Mouse (Mus musculus) myocyte (in vitro differentiated cells): ENCODE measurements around the gene Ddias. TPM values are rescaled to one million over a fixed set of nuclear protein-coding genes. Genes with fewer than 3 reads are reported as not detected.

Experiments used
- H3K27me3 ChIP-seq: one replicate; pipeline ENCODE4 v1.6.1; 2011; ENCODE audit not compliant: control insufficient read depth, insufficient read depth, insufficient read length
- H3K36me3 ChIP-seq: one replicate; pipeline ENCODE4 v1.6.1; 2011; ENCODE audit not compliant: control insufficient read depth, insufficient read depth
- H3K4me2 ChIP-seq: one replicate; pipeline ENCODE4 v1.6.1; 2011; ENCODE audit warnings: low read depth, control low read depth
- H3K4me3 ChIP-seq: one replicate; pipeline ENCODE4 v1.5.1; 2011; ENCODE audit warnings: mild to moderate bottlenecking, control low read depth, moderate library complexity
- H3K79me2 ChIP-seq: one replicate; pipeline ENCODE4 v1.6.1; 2011; ENCODE audit not compliant: control insufficient read depth, insufficient read depth
- H3ac ChIP-seq: one replicate; pipeline ENCODE4 v1.6.1; 2011; ENCODE audit not compliant: control insufficient read depth, insufficient read length
- CEBPB ChIP-seq: IDR thresholded peaks from 2 replicates; pipeline ENCODE4 v1.6.1; 2011; ENCODE audit warnings: mild to moderate bottlenecking, moderate library complexity; ENCODE audit not compliant: poor library complexity, insufficient read depth, severe bottlenecking
- E2F4 ChIP-seq: IDR thresholded peaks from one replicate; pipeline ENCODE4 v1.6.1; 2011; ENCODE audit warnings: mild to moderate bottlenecking, control low read depth, moderate library complexity; ENCODE audit not compliant: insufficient read depth
- MAX ChIP-seq: IDR thresholded peaks from one replicate; pipeline ENCODE4 v1.6.1; 2011; ENCODE audit warnings: low read depth, mild to moderate bottlenecking, control low read depth
- MYOD1 ChIP-seq, 3 experiments: IDR thresholded peaks; one replicate each; pipeline ENCODE4 v1.6.1; 2011; ENCODE audit warnings: control low read depth in 2 of 3, low read depth in 2 of 3, mild to moderate bottlenecking in 2 of 3, moderate library complexity in 1 of 3; ENCODE audit not compliant: insufficient read length in 2 of 3, control insufficient read depth in 1 of 3
- MYOG ChIP-seq, 3 experiments: IDR thresholded peaks; one replicate each; pipeline ENCODE4 v1.6.1; 2011; ENCODE audit warnings: control low read depth in 2 of 3, low read depth in 2 of 3, mild to moderate bottlenecking in 2 of 3; ENCODE audit not compliant: insufficient read length in 2 of 3, control insufficient read depth in 1 of 3, insufficient read depth in 1 of 3
- POLR2A ChIP-seq: IDR thresholded peaks from one replicate; pipeline ENCODE4 v1.6.1; 2011; ENCODE audit warnings: low read depth, mild to moderate bottlenecking, control low read depth, moderate library complexity; ENCODE audit not compliant: insufficient read length
- POLR2AphosphoS2 ChIP-seq: IDR thresholded peaks from one replicate; pipeline ENCODE4 v1.6.1; 2011; ENCODE audit warnings: low read depth, control low read depth; ENCODE audit not compliant: insufficient read length
- REST ChIP-seq: IDR thresholded peaks from one replicate; pipeline ENCODE4 v1.6.1; 2011; ENCODE audit warnings: mild to moderate bottlenecking, control low read depth, moderate library complexity; ENCODE audit not compliant: insufficient read depth, insufficient read length
- SRF ChIP-seq: IDR thresholded peaks from one replicate; pipeline ENCODE4 v1.6.1; 2011; ENCODE audit warnings: low read depth; ENCODE audit not compliant: control insufficient read depth, insufficient read length
- TCF12 ChIP-seq: IDR thresholded peaks from one replicate; pipeline ENCODE4 v1.6.1; 2011; ENCODE audit warnings: mild to moderate bottlenecking, control low read depth; ENCODE audit not compliant: poor library complexity, insufficient read depth, severe bottlenecking
- TCF3 ChIP-seq: IDR thresholded peaks from one replicate; pipeline ENCODE4 v1.6.1; 2011; ENCODE audit warnings: low read depth, control low read depth; ENCODE audit not compliant: insufficient read length
- USF1 ChIP-seq: IDR thresholded peaks from one replicate; pipeline ENCODE4 v1.6.1; 2011; ENCODE audit warnings: low read depth, mild to moderate bottlenecking, control low read depth, moderate library complexity
- polyA plus RNA-seq: library from polyadenylated mRNA; unstranded; fragments of >200 nt; fragmentation: generic; extraction: Trizol; gene quantifications from one replicate; pipeline ENCODE4 v1.2.1, GENCODE M21; 2012; ENCODE audit warnings: missing spikeins

Gene Ddias
- polyA plus RNA-seq, 1 experiment, result 2.0 TPM

- Histone ChIP-seq H3K4me3 (no peak overlapping the region), H3K79me2 (no peaks in the 10 kb centered on the region), H3ac (no peak overlapping the region), H3K36me3 (peaks cover 3% of the 10 kb centered on the region), H3K4me2 (no peak overlapping the region), H3K27me3 (no peaks in the 10 kb centered on the region)
- TF ChIP-seq POLR2A (no peak), TCF12 (no peak), E2F4 (no peak), REST (no peak), MAX (no peak), CEBPB (no peak), MYOG (IDR thresholded peaks at IDR 0.05; ENCODE audit: control insufficient read depth in 1 of 3, insufficient read depth in 1 of 3, insufficient read length in 2 of 3, low read depth in 2 of 3) (no peak)
Observed at GRCm38 (mm10) chr7:92886801-92887200, 12.8 kb upstream of the Ddias start.

DNA sequence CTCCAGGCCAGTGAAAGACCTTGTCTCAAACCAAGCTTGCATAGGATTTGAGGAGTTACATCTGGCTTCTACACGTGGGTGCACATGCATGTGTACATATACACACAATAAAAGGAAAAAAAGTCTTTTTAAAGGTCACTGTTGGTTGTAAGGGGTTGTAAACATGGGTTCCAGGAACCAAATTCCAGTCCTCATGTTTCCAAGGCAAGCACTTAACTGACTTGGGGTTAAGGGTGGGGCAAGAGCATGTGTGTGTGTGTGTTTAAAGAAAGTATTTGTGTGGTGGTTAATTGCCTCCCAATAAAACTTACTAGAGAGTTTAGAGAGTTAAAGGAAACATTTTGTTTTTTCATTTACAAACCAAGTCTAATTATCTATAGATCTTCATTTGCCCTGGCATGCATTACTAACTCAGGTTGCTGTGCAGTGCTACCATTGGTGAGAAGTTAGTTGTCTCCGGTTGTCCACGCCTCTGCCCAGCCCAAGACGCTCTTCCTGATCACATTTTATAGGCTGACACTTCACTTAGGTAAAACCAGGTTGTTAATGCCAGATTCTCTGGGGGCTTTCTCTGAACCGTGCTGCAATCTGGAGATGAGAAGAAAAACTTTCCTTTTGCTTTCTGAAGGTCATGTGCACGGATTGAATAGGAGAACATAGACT, 11.1 kb upstream of the Ddias start:
- Histone ChIP-seq H3K79me2 (no peaks in the 10 kb centered on the region), H3K4me3 (no peak overlapping the region), H3ac (no peak overlapping the region), H3K27me3 (no peaks in the 10 kb centered on the region), H3K4me2 (no peak overlapping the region), H3K36me3 (peaks cover 3% of the 10 kb centered on the region)
- TF ChIP-seq MYOD1 (IDR thresholded peaks at IDR 0.05; ENCODE audit: control insufficient read depth in 1 of 3, insufficient read length in 2 of 3, low read depth in 2 of 3) (no peak), MAX (no peak), USF1 (no peak), POLR2A (no peak), MYOG (IDR thresholded peaks at IDR 0.05; ENCODE audit: control insufficient read depth in 1 of 3, insufficient read depth in 1 of 3, insufficient read length in 2 of 3, low read depth in 2 of 3) (no peak), TCF3 (no peak), CEBPB (no peak), POLR2AphosphoS2 (no peak), TCF12 (no peak), SRF (no peak), REST (no peak)

- Histone ChIP-seq H3K4me2 (no peak overlapping the region), H3K36me3 (peaks cover 3% of the 10 kb centered on the region), H3K27me3 (no peaks in the 10 kb centered on the region), H3K4me3 (no peak overlapping the region), H3K79me2 (no peaks in the 10 kb centered on the region), H3ac (no peak overlapping the region)
- TF ChIP-seq MYOD1 (IDR thresholded peaks at IDR 0.05; ENCODE audit: control insufficient read depth in 1 of 3, insufficient read length in 2 of 3, low read depth in 2 of 3), result no peak
- no peak for TF ChIP-seq E2F4
- TF ChIP-seq POLR2A, result no peak
- no peak for TF ChIP-seq USF1
- no peak for TF ChIP-seq REST
- TF ChIP-seq POLR2AphosphoS2, result no peak
- no peak for TF ChIP-seq TCF12
- no peak for TF ChIP-seq SRF
- TF ChIP-seq MAX, result no peak
- no peak for TF ChIP-seq MYOG (IDR thresholded peaks at IDR 0.05; ENCODE audit: control insufficient read depth in 1 of 3, insufficient read depth in 1 of 3, insufficient read length in 2 of 3, low read depth in 2 of 3)
- no peak for TF ChIP-seq TCF3
- TF ChIP-seq CEBPB, result no peak
Observed at GRCm38 (mm10) chr7:92883850-92884716, 10.0 kb upstream of the Ddias start.

- Histone ChIP-seq H3K4me2 (no peak overlapping the region), H3K27me3 (no peaks in the 10 kb centered on the region), H3K36me3 (no peaks in the 10 kb centered on the region), H3ac (no peak overlapping the region), H3K4me3 (no peak overlapping the region), H3K79me2 (no peaks in the 10 kb centered on the region)
- TF ChIP-seq CEBPB (no peak), TCF12 (no peak), POLR2A (no peak), TCF3 (no peak), MYOG (IDR thresholded peaks at IDR 0.05; ENCODE audit: control insufficient read depth in 1 of 3, insufficient read depth in 1 of 3, insufficient read length in 2 of 3, low read depth in 2 of 3) (no peak), USF1 (no peak), MYOD1 (IDR thresholded peaks at IDR 0.05; ENCODE audit: control insufficient read depth in 1 of 3, insufficient read length in 2 of 3, low read depth in 2 of 3) (no peak), SRF (no peak), MAX (no peak), REST (no peak), POLR2AphosphoS2 (no peak), E2F4 (no peak)
Observed at GRCm38 (mm10) chr7:92878575-92879285, 4.7 kb upstream of the Ddias start.
